Mouse (Mus musculus) intestine, embryonic 14.5 days (tissue): ENCODE measurements at regions not wholly inside any gene's neighbourhood (a gene's known extent, or its start where the extent isn't known, plus 50 kb on each side); places are given as distances from the start of the nearest gene placed in this dataset.

Experiments used
- ATAC-seq: fragments of 200-750 bp; cut with Nextera tagmentation; replicated peaks from 2 replicates; pipeline ENCODE4 v1.8.0; 2017; ENCODE audit warnings: low read depth, moderate number of reproducible peaks, moderate TSS enrichment, moderate library complexity; ENCODE audit not compliant: low FRiP score, low TSS enrichment
- DNase-seq: peaks from one replicate; pipeline ENCODE4 v3.0.0-alpha.2; 2018; ENCODE audit warnings: low spot score
- H3K27ac ChIP-seq: fragments of 300-500 bp; sonication (generic); 2 replicates; pipeline ENCODE4 v1.5.1; 2014; ENCODE audit warnings: low read depth, mild to moderate bottlenecking, control low read depth
- H3K27me3 ChIP-seq: fragments of 300-500 bp; sonication (generic); replicated peaks from 2 replicates; pipeline ENCODE4 v1.6.1; 2014; ENCODE audit warnings: low read length, control low read depth; ENCODE audit not compliant: control insufficient read depth, insufficient read depth
- H3K36me3 ChIP-seq: fragments of 300-500 bp; sonication (generic); 2 replicates; pipeline ENCODE4 v1.6.1; 2014; ENCODE audit warnings: low read length, control low read depth; ENCODE audit not compliant: control insufficient read depth, insufficient read depth
- H3K4me1 ChIP-seq: fragments of 300-500 bp; sonication (generic); replicated peaks from 2 replicates; pipeline ENCODE4 v1.6.1; 2014; ENCODE audit warnings: low read length, control low read depth, mixed read lengths; ENCODE audit not compliant: control insufficient read depth, insufficient read depth
- H3K4me2 ChIP-seq: fragments of 300-500 bp; sonication (generic); 2 replicates; pipeline ENCODE4 v1.6.1; 2014; ENCODE audit warnings: low read length
- H3K4me3 ChIP-seq: fragments of 300-500 bp; sonication (generic); 2 replicates; pipeline ENCODE4 v1.5.1; 2014; ENCODE audit warnings: low read depth, low read length, control low read depth, mixed read lengths
- H3K9ac ChIP-seq: fragments of 300-500 bp; sonication (generic); 2 replicates; pipeline ENCODE4 v1.6.1; 2014; ENCODE audit warnings: mild to moderate bottlenecking, low read length
- H3K9me3 ChIP-seq: fragments of 300-500 bp; sonication (generic); 2 replicates; pipeline ENCODE4 v1.6.1; 2016; ENCODE audit warnings: low read length, control low read depth; ENCODE audit not compliant: control insufficient read depth
- WGBS: fragments of 180-500 bp; shearing (Covaris S2); extraction: QIAGEN DNeasy Blood & Tissue Kit; methylation state at CpG from one replicate; pipeline ENCODE4 v1.1.7; 2014; 5-methylcytosine and 5-hydroxymethylcytosine counted together

DNA sequence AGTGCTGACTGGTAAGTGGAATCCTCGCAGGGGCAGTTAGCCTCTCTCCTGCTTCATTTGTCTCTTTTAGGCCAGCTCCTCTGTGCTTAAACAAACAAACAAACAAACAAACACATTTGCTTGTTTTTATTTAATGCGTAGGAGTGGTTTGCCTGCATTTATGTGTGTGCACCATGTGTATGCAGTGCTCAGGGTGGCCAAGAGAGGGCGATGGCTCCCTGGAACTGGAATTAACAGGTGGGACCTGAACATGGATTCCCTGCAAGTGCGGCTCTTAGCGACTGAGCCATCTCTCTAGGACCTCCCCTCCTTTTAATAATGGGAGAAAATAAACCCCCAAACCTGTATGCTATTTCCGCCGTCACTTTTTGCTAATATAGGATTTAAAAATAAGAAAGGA is 91.8 kb upstream of the Ubl3 start:
- no peak overlapping the region for H3K4me3 ChIP-seq
- ATAC-seq (no peak), DNase-seq (no peak)
- WGBS: 95% methylated on average over 7 of the region's 7 CpGs
- 0 out of 2 replicates have a peak, but pooled peaks cover 7% of the 10 kb centered on the region for H3K4me1 ChIP-seq
- H3K4me2 ChIP-seq: no peak overlapping the region
- no peak overlapping the region for H3K27ac ChIP-seq
- no peaks in the 10 kb centered on the region for H3K36me3 ChIP-seq
- no peak overlapping the region for H3K9ac ChIP-seq
- H3K9me3 ChIP-seq: no peaks in the 10 kb centered on the region
- H3K27me3 ChIP-seq: no peaks in the 10 kb centered on the region

DNA sequence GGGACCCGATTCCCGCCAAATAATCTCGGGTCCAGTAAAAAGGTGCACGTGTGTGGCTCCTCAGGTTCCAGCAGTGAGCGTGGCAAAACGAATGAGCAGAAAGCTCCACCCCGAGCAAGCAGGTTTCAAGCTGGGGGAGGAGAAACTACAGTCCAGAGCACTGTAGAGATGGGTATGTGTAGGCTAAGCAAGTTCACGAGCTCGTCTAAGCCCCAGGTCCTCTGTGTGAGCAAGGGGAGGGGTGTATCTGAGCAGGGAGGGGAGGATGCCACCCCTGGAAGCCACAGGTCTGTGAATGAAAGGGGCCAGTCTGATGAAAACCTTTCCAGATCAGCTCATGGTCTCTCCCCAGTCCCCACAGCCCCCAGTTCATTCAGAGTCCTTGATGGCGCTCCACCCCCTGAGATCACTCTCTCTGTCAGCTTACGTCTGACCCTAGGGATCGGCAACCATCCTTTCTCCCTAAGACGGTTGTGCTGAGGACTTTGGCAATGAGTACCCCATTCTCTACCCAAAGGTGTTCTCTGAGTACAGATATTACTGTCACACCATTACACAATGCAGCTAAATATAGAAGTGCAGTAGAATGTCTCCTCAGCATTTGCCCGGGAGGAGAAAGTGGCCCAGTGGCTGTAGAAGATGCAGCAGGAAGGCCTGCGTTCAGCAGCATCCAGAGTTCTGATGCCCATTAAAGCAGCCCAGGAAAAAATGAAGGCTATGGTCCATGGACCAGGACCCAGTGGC is 89.2 kb upstream of the Ubl3 start:
- Histone ChIP-seq H3K9me3 (no peaks in the 10 kb centered on the region), H3K27ac (no peak overlapping the region), H3K4me2 (no peak overlapping the region), H3K4me3 (no peak overlapping the region), H3K9ac (no peak overlapping the region), H3K36me3 (no peaks in the 10 kb centered on the region), H3K27me3 (no peaks in the 10 kb centered on the region), H3K4me1 (0 out of 2 replicates have a peak, but pooled peaks cover 7% of the 10 kb centered on the region)
- 41% methylated on average over 15 of the region's 15 CpGs for WGBS
- ATAC-seq (no peak), DNase-seq (no peak)

DNA sequence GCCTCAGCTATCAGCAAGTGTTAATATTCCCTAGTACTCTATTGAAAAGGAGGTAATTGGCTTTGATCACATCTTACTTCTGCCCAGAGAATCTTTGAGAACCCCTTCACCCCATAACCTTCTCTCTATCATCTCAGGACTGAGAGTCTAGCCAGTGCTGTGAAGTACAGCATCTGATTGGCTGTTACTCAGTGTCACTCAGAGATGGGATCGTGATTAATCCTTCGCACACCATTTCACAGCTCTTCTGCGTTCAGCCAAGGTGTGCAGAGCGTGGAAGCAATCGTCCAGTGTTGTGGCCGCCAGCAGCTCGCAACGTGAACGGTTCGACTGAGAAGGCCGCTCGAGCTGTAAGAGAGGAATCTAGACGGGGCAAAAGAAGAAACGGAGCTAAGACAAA is 87.9 kb upstream of the Ubl3 start:
- no peak for ATAC-seq
- Histone ChIP-seq H3K9me3 (no peaks in the 10 kb centered on the region), H3K27ac (no peak overlapping the region), H3K9ac (no peak overlapping the region), H3K4me2 (no peak overlapping the region), H3K4me3 (no peak overlapping the region), H3K4me1 (0 out of 2 replicates have a peak, but pooled peaks cover 6% of the 10 kb centered on the region), H3K36me3 (no peaks in the 10 kb centered on the region), H3K27me3 (no peaks in the 10 kb centered on the region)
- 48% methylated on average over 13 of the region's 14 CpGs for WGBS
- no peak for DNase-seq

DNA sequence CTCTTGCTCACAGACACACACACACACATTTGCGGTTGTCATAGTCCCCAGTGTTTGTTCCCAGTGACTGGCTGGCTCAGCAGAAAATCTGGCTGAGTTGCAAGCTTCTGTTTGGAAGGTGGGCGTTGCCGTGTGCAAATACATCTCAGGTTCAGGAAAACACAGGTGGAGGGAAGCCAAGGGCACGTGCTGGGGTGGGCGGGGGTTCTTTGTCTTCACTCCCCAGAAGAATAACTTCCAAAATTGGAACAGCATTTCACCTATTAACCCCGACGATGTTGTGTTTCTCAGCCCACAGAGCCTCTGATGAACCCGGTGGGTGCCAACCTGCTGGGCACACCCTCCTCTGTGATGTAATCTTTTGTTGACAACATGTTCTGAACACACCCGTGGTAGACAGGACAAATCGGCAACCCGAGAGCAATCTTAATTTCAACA is 82.3 kb upstream of the Ubl3 start:
- no peaks in the 10 kb centered on the region for H3K36me3 ChIP-seq
- no peak overlapping the region for H3K27ac ChIP-seq
- no peak overlapping the region for H3K4me2 ChIP-seq
- H3K27me3 ChIP-seq: no peaks in the 10 kb centered on the region
- no peaks in the 10 kb centered on the region for H3K9me3 ChIP-seq
- no peak overlapping the region for H3K4me3 ChIP-seq
- ATAC-seq: no peak
- H3K4me1 ChIP-seq: no peaks in the 10 kb centered on the region
- DNase-seq: no peak
- H3K9ac ChIP-seq: no peak overlapping the region
- 59% methylated on average over 11 of the region's 11 CpGs for WGBS

DNA sequence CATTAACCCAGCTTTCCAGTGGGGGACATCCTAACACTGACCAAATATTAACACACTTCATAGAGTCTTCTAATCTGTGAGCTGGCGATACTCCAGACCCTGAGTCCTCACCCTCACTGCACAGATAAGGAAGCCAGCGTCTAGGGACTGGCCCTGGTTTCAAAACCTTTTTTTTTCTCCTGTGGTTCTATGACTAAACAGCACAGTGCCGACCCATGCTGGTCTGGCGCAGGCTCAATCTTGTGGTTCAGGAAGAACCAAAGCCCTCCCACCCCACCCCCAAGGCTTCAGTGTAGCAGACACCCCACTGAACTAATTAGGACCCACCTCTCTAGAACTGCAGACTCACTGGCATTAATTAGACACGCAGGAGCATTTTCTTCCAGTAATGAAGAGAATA is 81.4 kb upstream of the Ubl3 start:
- Histone ChIP-seq H3K9me3 (no peaks in the 10 kb centered on the region), H3K9ac (no peak overlapping the region), H3K27ac (no peak overlapping the region), H3K27me3 (no peaks in the 10 kb centered on the region), H3K4me3 (no peak overlapping the region), H3K4me1 (no peaks in the 10 kb centered on the region), H3K4me2 (no peak overlapping the region), H3K36me3 (no peaks in the 10 kb centered on the region)
- DNase-seq: no peak
- 63% methylated on average over 5 of the region's 5 CpGs for WGBS
- no peak for ATAC-seq

DNA sequence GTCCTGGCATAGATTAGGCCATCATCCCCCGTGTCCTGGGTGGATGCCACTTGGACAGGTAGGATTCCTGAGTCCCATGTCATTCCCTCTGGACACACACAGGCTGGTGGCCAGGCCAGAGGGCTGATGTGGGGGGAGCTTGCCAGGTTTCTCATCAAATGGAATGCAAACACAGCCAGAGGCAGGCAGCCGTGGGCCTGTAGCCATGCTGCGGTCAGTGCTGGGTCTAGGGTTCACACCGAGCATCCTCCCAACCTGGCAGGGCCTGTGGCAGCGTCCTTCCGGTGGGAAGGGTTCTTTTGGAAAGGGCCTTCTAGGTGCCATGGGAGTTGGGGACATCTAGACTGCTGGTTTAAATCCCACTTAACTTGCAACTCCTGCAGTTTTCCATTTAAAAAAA is 80.7 kb upstream of the Ubl3 start:
- Histone ChIP-seq H3K9me3 (no peaks in the 10 kb centered on the region), H3K27me3 (no peaks in the 10 kb centered on the region), H3K4me3 (no peak overlapping the region), H3K9ac (no peak overlapping the region), H3K4me1 (no peaks in the 10 kb centered on the region), H3K27ac (no peak overlapping the region), H3K36me3 (no peaks in the 10 kb centered on the region), H3K4me2 (no peak overlapping the region)
- 82% methylated on average over 6 of the region's 6 CpGs for WGBS
- no peak for DNase-seq
- ATAC-seq: no peak

DNA sequence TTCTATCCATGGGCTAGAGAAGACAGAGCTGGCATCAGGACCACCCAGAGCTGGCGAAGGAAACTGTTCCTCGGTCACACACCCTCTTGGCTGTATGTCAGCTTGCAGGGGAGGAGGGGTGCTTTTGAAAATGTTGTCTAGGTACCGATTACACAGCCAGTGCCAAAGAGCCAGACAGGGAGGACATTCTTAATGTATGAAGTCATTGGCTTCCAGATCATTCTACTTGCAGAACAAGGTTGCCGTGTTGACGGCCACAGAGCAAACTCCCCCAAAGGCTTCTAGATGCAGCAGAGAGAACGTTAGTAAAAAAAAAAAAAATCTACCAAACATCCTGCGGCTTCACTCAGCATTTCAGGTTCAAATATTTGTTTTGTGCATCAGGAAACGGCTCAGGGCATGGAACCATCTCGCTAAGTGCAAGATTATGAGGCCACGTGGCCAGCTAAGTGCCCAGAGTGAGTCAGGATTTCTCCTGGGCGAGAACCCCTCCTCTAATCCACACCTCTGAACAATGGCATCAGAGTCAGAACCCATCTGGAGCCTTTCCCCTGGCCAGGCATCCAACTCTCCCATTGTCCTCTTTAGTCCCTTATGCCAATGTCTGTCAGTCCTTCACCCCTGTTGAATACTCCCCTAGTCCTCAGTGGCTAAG is 80.1 kb upstream of the Ubl3 start:
- Histone ChIP-seq H3K9me3 (no peaks in the 10 kb centered on the region), H3K27me3 (no peaks in the 10 kb centered on the region), H3K4me3 (no peak overlapping the region), H3K9ac (no peak overlapping the region), H3K4me1 (no peaks in the 10 kb centered on the region), H3K36me3 (no peaks in the 10 kb centered on the region), H3K4me2 (no peak overlapping the region), H3K27ac (no peak overlapping the region)
- DNase-seq (no peak), ATAC-seq (no peak)
- 47% methylated on average over 11 of the region's 11 CpGs for WGBS

DNA sequence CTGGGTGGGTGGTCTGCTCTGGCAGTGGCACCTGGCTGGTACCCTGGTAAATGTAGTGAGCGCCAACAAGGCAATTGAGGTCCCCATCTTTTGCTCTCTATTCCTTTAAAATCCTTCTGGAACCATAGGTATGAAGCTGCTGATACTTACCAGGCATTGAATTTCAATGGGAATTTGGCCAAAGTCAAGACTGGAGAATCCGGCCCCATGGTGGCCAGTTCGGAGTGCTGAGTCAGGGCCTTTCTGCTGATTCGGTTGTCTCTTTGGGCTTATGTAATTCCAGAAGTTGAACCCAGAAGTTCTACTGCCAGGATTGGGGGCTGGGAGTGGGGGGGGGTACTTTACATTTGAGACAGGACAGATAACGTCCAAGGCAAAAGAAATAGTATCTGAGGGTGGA is 79.0 kb upstream of the Ubl3 start:
- no peaks in the 10 kb centered on the region for H3K36me3 ChIP-seq
- no peaks in the 10 kb centered on the region for H3K27me3 ChIP-seq
- H3K4me2 ChIP-seq: no peak overlapping the region
- no peaks in the 10 kb centered on the region for H3K4me1 ChIP-seq
- H3K9ac ChIP-seq: no peak overlapping the region
- 86% methylated on average over 5 of the region's 5 CpGs for WGBS
- ATAC-seq (no peak), DNase-seq (no peak)
- no peak overlapping the region for H3K27ac ChIP-seq
- no peak overlapping the region for H3K4me3 ChIP-seq
- H3K9me3 ChIP-seq: no peaks in the 10 kb centered on the region

DNA sequence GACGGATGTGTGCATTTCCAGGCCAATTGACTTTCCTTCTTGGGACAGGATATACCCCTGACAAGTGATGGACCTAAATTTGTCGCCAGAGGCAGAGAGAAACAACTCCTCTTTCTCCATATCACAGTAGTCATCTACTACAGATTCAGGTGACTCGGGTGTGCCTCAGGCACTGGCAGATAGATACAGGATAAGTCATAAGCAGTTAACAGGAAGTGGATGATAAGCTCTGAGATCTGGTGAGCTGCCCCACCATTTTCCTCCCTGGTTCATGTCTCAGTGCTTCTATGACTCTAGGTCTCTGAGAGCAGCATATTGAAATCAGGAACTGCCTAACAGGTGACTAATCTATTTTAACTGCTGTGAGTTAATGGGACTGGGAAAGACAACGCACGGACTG is 73.4 kb upstream of the Ubl3 start:
- Histone ChIP-seq H3K4me2 (no peak overlapping the region), H3K27me3 (no peaks in the 10 kb centered on the region), H3K36me3 (no peaks in the 10 kb centered on the region), H3K4me3 (no peak overlapping the region), H3K27ac (no peak overlapping the region), H3K9ac (no peak overlapping the region), H3K9me3 (no peaks in the 10 kb centered on the region), H3K4me1 (no peaks in the 10 kb centered on the region)
- 81% methylated on average over 5 of the region's 5 CpGs for WGBS
- ATAC-seq: no peak
- no peak for DNase-seq
